Mouse (Mus musculus) lung, adult 18-20 months (tissue): Measurements from ENCODE around the gene Prnp.

Experiments
- DNase-seq, 2 experiments: peaks; one replicate each; pipeline ENCODE4 v3.0.0; 2022; ENCODE audit warnings: mixed read lengths in 2 of 2

Gene Prnp

GRCm38 (mm10) chr2:131949767-131950597, 40.3 kb downstream of the Prnp start:
- no peak for DNase-seq

DNA sequence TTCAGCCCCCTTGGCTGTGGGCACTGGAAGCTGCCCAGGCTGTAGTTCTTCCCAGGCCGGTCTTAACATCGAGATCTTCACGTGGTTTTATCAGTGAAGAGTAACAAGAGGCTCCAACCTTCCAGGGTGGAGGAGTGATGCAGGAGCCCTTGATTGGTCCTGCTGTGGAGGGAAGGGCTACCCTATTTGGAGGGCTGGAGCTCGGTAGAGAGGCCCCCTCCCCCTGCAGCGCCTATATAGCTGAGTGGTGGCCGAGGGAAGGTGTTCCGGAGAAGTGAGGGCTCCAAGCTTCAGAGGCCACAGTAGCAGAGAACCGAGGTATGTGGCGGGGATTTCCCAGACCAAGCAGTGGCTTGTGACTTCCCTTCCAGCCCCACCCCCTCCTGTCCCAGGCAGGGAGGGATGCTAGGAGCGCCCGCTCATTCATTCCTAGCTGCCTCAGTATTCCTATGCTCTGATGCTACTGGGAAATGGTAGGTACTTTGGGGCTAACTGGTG, 40.9 kb downstream of the Prnp start, which contains the start of gene Prnd:
Gene Prnd, plus strand, starts transcription at position 264 of the 498 bp plus-strand sequence.
- no peak for DNase-seq

DNA sequence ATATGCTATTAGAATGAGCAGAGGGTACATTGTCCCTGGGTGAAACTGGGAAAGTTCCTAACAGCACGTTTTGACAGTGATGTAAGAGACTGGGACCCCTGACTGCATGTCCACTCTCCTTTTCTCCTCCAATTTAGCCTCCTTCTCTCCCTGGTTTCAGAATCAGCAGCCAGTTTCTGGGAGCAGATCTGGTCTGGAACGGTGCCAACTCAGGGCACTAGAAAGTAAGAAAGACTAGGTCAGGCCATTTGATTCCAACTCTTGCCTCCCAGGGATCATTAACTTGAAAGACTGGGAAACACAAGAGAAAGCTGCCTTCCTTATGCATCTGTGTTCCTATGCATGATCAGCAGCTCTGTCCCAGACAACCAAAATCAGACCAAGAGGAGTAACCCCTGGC, 42.7 kb downstream of the Prnp start:
- DNase-seq: no peak

- DNase-seq: peak in 1 of 2 experiments; percentile 42
Observed at GRCm38 (mm10) chr2:131952961-131953538, 43.3 kb downstream of the Prnp start.

DNA sequence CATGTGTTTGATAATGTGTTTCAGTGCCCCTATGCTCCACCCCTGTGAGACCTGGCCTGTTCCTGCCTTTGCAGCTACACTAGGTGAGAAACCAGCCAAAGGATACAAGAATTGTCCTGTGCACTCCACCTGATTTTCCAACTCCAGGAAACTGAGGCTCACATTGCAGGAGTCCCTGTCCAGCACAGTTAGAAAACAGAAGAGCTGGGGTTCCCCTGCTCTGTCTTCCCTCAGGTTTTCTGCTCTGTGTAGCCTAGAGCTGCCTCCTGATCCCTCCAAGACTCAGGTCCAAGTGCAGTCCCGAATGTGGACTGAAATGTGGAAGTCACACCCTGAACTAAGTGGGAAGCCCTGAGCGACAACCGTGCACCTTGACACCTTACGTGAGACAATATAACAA, 44.0 kb downstream of the Prnp start:
- no peak for DNase-seq

DNA sequence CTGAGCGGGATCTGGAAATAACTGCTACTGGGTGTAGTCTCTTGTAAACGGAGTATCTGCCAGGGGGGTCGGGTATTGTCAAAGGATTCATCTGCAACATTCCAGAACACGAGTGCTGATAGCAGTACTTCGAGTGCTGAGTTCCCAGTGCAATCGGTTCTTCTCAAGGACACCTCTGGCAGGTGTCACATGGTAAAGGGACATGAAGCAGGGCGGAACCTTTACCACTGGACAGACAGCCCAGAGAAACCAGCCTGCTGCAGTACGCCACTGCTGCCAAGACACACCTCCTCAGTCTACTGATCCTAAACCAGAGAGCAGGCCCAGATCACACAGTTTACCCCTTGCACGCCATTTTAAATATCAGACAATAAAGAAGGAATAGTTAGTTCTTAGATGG, 45.1 kb downstream of the Prnp start:
- peak; percentile 37 to 59 for DNase-seq

- peak; percentile 79 to 84 for DNase-seq
Observed at GRCm38 (mm10) chr2:131955264-131955663, 45.5 kb downstream of the Prnp start.

GRCm38 (mm10) chr2:131956336-131957256, 46.9 kb downstream of the Prnp start:
- no peak for DNase-seq

GRCm38 (mm10) chr2:131957731-131958222, 48.0 kb downstream of the Prnp start:
- DNase-seq: no peak

DNA sequence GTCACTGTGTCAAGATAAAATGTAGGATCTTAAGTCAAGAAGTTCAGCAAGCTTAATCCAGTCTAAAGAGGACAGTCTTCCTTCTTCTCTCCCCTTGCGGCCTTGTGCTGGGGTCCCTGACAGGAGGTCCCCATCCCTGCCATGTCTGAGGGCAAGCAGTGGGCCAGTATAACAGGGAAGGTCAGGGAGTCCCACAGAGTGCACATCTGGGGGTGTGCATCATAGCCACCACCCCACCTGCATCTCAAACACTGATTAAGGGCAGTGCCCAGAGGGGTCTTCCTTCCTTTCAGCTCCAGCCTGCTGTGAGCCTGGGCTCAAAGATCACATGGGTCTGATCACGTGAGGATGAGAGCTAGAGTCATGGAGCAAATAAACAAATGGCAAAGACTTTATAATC, 51.9 kb downstream of the Prnp start:
- no peak for DNase-seq

GRCm38 (mm10) chr2:131970597-131970996, 60.9 kb downstream of the Prnp start:
- DNase-seq: no peak

GRCm38 (mm10) chr2:131971098-131971497, 61.4 kb downstream of the Prnp start:
- DNase-seq: no peak

GRCm38 (mm10) chr2:131976663-131977062, 66.9 kb downstream of the Prnp start:
- DNase-seq: no peak

DNA sequence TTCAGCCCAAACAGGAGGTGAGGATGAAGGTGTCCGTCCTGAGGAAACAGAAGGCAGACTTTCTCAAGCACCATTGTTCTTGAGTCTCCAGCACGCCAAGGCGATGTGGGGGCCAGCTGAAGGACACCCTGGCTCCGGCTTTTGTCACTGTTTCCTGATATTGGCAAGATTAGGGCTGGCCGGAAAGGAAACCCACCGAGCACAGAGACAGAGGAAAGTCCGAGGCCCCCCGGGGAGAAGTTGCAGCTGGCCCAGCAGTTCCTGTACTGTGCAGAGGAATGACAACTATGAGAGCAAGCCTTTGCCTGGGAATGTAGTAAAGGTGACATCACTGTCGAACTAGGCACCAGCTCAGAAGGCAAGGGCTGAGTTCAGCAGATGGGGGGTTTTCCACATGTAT, 71.1 kb downstream of the Prnp start:
- no peak for DNase-seq

DNA sequence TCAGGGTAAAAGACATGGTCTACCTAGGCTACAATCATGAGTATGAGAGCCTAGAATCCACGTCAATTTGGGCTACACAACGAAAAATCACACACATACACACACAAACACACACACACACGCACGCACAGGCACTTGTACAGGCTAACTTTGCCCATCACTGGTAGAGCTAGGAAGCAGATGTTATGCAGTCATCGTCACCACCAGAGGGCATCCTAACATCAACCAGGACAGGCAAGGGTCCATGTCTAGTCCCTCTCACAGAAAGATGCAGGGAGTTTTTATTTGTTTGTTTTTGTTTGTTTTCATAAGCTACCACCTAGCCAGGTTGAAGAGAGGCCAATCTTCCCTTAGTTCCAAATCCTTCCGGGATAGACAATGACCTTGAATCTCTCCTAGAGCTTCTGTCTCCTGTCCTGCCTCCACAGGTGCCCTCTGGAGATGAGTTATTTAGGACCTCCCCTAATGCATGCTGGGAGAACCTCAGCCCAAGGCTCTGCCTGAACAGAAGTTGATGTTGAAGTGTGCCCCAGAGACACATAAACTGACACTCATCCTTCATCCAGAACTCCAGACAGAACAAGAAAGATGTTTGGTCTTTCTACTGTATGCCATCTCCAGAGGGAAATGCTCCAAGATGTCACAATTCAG, 72.9 kb downstream of the Prnp start:
- peak; percentile 50 to 68 for DNase-seq

GRCm38 (mm10) chr2:131987950-131988349, 78.2 kb downstream of the Prnp start:
- no peak for DNase-seq
